Mouse (Mus musculus): ENCODE results near the gene Btbd17.

Btbd17 gene

GRCm38 (mm10) chr11:114764820-114765818 is 30.6 kb downstream of the Btbd17 start, which contains the start of gene Kif19a:
Gene Kif19a, plus strand, starts transcription at chr11:114765388.
- no peak for DNase-seq (ENCODE audit: low read depth)

GRCm38 (mm10) chr11:114747564-114748138 is 48.1 kb downstream of the Btbd17 start:
- no peak for DNase-seq (ENCODE audit: low read depth)

- peak; percentile 86 for DNase-seq (ENCODE audit: low read depth)
Measured at GRCm38 (mm10) chr11:114745134-114745533, 50.6 kb downstream of the Btbd17 start.

GRCm38 (mm10) chr11:114741451-114741850 is 54.3 kb downstream of the Btbd17 start:
- no peak for DNase-seq (ENCODE audit: low read depth)

All from c-Kit-positive CD71-negative TER-119-negative erythroid progenitor cells, embryonic 14.5 days (primary cell).